Mouse (Mus musculus) forebrain, embryonic 14.5 days (tissue): ENCODE measurements around the gene Rin2. TPM values are rescaled to one million over a fixed set of nuclear protein-coding genes. Genes with fewer than 3 reads are reported as not detected.
A peak's percentile ranks its signal among the peaks of the same experiment; 100 is the strongest.

Experiments
- ATAC-seq: fragments of 200-750 bp; cut with Nextera tagmentation; 2 replicates; pipeline ENCODE4 v1.8.0; 2017; ENCODE audit warnings: mild to moderate bottlenecking, moderate library complexity
- DNase-seq: peaks from one replicate; pipeline ENCODE4 v3.0.0-alpha.2; 2015; ENCODE audit warnings: low spot score
- H3K27ac ChIP-seq: fragments of 300-500 bp; sonication (generic); 2 replicates; pipeline ENCODE4 v1.5.1; 2014; ENCODE audit warnings: low read depth, mild to moderate bottlenecking, control low read depth, low read length, moderate library complexity
- H3K27me3 ChIP-seq: fragments of 300-500 bp; sonication (generic); replicated peaks from 2 replicates; pipeline ENCODE4 v1.6.1; 2014; ENCODE audit warnings: low read length, control low read depth, mixed read lengths; ENCODE audit not compliant: control insufficient read depth, insufficient read depth
- H3K36me3 ChIP-seq: fragments of 300-500 bp; sonication (generic); 2 replicates; pipeline ENCODE4 v1.6.1; 2014; ENCODE audit warnings: low read length, control low read depth; ENCODE audit not compliant: control insufficient read depth, insufficient read depth
- H3K4me1 ChIP-seq: fragments of 300-500 bp; sonication (generic); 2 replicates; pipeline ENCODE4 v1.6.1; 2014; ENCODE audit warnings: antibody characterized with exemption, low read length, control low read depth; ENCODE audit not compliant: control insufficient read depth, insufficient read depth
- H3K4me2 ChIP-seq: fragments of 300-500 bp; sonication (generic); 2 replicates; pipeline ENCODE4 v1.6.1; 2014; ENCODE audit warnings: mild to moderate bottlenecking, control low read depth, low read length
- H3K4me3 ChIP-seq: fragments of 300-500 bp; sonication (generic); 2 replicates; pipeline ENCODE4 v1.5.1; 2014; ENCODE audit warnings: low read depth, low read length, control low read depth
- H3K9ac ChIP-seq: fragments of 300-500 bp; sonication (generic); 2 replicates; pipeline ENCODE4 v1.6.1; 2014; ENCODE audit warnings: mild to moderate bottlenecking, low read length, control low read depth, moderate library complexity
- H3K9me3 ChIP-seq: fragments of 300-500 bp; sonication (generic); replicated peaks from 2 replicates; pipeline ENCODE4 v1.6.1; 2016; ENCODE audit warnings: low read length, control low read depth, mixed read lengths; ENCODE audit not compliant: control insufficient read depth
- WGBS: fragments of 180-500 bp; shearing (Covaris S2); extraction: QIAGEN DNeasy Blood & Tissue Kit; methylation state at CpG from one replicate; pipeline ENCODE4 v1.1.7; 2014; 5-methylcytosine and 5-hydroxymethylcytosine counted together
- polyA plus RNA-seq: library from polyadenylated mRNA; unstranded; fragments of >200 nt; fragmentation: Nextera tagmentation; extraction: Ambion mirVana; gene quantifications from 2 replicates; pipeline ENCODE4 v1.2.1, GENCODE M21; 2014

Rin2 gene
- polyA plus RNA-seq, 1 experiment from 2014 or later = 9.0 TPM

GRCm38 (mm10) chr2:145785758-145786617 lies 111.0 kb downstream of the Rin2 start:
- no peaks in the 10 kb centered on the region for H3K27me3 ChIP-seq
- 2% methylated on average over 18 of the region's 18 CpGs for WGBS
- peaks cover 8% of the 10 kb centered on the region for H3K4me1 ChIP-seq
- ATAC-seq (peak; percentile 78), DNase-seq (peak; percentile 60)
- no peaks in the 10 kb centered on the region for H3K9me3 ChIP-seq
- peak overlapping the region; percentile 48 for H3K4me2 ChIP-seq
- H3K36me3 ChIP-seq = no peaks in the 10 kb centered on the region
- no peak overlapping the region for H3K27ac ChIP-seq
- H3K4me3 ChIP-seq = peak overlapping the region; percentile 10
- H3K9ac ChIP-seq = peak overlapping the region; percentile 35; the same call in 1 of the 2 replicates

GRCm38 (mm10) chr2:145786618-145786932 lies 111.6 kb downstream of the Rin2 start:
- H3K36me3 ChIP-seq = no peaks in the 10 kb centered on the region
- peaks cover 8% of the 10 kb centered on the region for H3K4me1 ChIP-seq
- no peaks in the 10 kb centered on the region for H3K27me3 ChIP-seq
- no peak overlapping the region for H3K27ac ChIP-seq
- no peak for DNase-seq
- peak overlapping the region; percentile 35; the same call in 1 of the 2 replicates for H3K9ac ChIP-seq
- H3K4me3 ChIP-seq = peak overlapping the region; percentile 10
- 10% methylated on average over 3 of the region's 3 CpGs for WGBS
- H3K9me3 ChIP-seq = no peaks in the 10 kb centered on the region
- ATAC-seq = no peak
- peak overlapping the region; percentile 48 for H3K4me2 ChIP-seq

GRCm38 (mm10) chr2:145787486-145787885 lies 112.5 kb downstream of the Rin2 start:
- no peak for ATAC-seq
- H3K27me3 ChIP-seq = no peaks in the 10 kb centered on the region
- DNase-seq = no peak
- no peak overlapping the region for H3K4me2 ChIP-seq
- H3K9ac ChIP-seq = no peak overlapping the region
- peaks cover 8% of the 10 kb centered on the region for H3K4me1 ChIP-seq
- H3K36me3 ChIP-seq = no peaks in the 10 kb centered on the region
- H3K4me3 ChIP-seq = no peak overlapping the region
- 80% methylated on average over 7 of the region's 7 CpGs for WGBS
- H3K27ac ChIP-seq = no peak overlapping the region
- H3K9me3 ChIP-seq = no peaks in the 10 kb centered on the region

GRCm38 (mm10) chr2:145788562-145789346 lies 113.7 kb downstream of the Rin2 start:
- no peak for ATAC-seq
- H3K36me3 ChIP-seq = no peaks in the 10 kb centered on the region
- no peaks in the 10 kb centered on the region for H3K9me3 ChIP-seq
- DNase-seq = no peak
- peaks cover 8% of the 10 kb centered on the region for H3K4me1 ChIP-seq
- H3K4me3 ChIP-seq = no peak overlapping the region
- H3K27ac ChIP-seq = no peak overlapping the region
- no peak overlapping the region for H3K4me2 ChIP-seq
- no peak overlapping the region for H3K9ac ChIP-seq
- WGBS = 89% methylated on average over 3 of the region's 3 CpGs
- no peaks in the 10 kb centered on the region for H3K27me3 ChIP-seq

GRCm38 (mm10) chr2:145793702-145794101 lies 118.7 kb downstream of the Rin2 start:
- ATAC-seq (no peak), DNase-seq (no peak)
- Histone ChIP-seq H3K9me3 (no peaks in the 10 kb centered on the region), H3K36me3 (no peaks in the 10 kb centered on the region), H3K27me3 (no peaks in the 10 kb centered on the region), H3K4me3 (no peak overlapping the region), H3K4me1 (no peaks in the 10 kb centered on the region), H3K27ac (no peak overlapping the region), H3K4me2 (no peak overlapping the region), H3K9ac (no peak overlapping the region)
- WGBS = 67% methylated on average over 1 of the region's 1 CpGs

GRCm38 (mm10) chr2:145794318-145794954 lies 119.4 kb downstream of the Rin2 start:
- 32% methylated on average over 5 of the region's 5 CpGs for WGBS
- Histone ChIP-seq H3K4me1 (no peaks in the 10 kb centered on the region), H3K4me3 (no peak overlapping the region), H3K9ac (no peak overlapping the region), H3K4me2 (no peak overlapping the region), H3K27me3 (no peaks in the 10 kb centered on the region), H3K27ac (no peak overlapping the region), H3K36me3 (no peaks in the 10 kb centered on the region), H3K9me3 (no peaks in the 10 kb centered on the region)
- ATAC-seq (no peak), DNase-seq (peak; percentile 73)

GRCm38 (mm10) chr2:145797851-145798250 lies 122.8 kb downstream of the Rin2 start:
- WGBS = 100% methylated on average over 1 of the region's 1 CpGs
- ATAC-seq (no peak), DNase-seq (no peak)
- Histone ChIP-seq H3K27me3 (no peaks in the 10 kb centered on the region), H3K4me2 (no peak overlapping the region), H3K4me3 (no peak overlapping the region), H3K27ac (no peak overlapping the region), H3K9me3 (no peaks in the 10 kb centered on the region), H3K36me3 (no peaks in the 10 kb centered on the region), H3K4me1 (no peaks in the 10 kb centered on the region), H3K9ac (no peak overlapping the region)

GRCm38 (mm10) chr2:145798954-145799353 lies 123.9 kb downstream of the Rin2 start:
- ATAC-seq (no peak), DNase-seq (no peak)
- H3K27ac ChIP-seq = no peak overlapping the region
- no peaks in the 10 kb centered on the region for H3K36me3 ChIP-seq
- WGBS = 82% methylated on average over 3 of the region's 3 CpGs
- no peak overlapping the region for H3K4me2 ChIP-seq
- H3K4me1 ChIP-seq = no peaks in the 10 kb centered on the region
- no peaks in the 10 kb centered on the region for H3K9me3 ChIP-seq
- no peak overlapping the region for H3K9ac ChIP-seq
- H3K4me3 ChIP-seq = no peak overlapping the region
- H3K27me3 ChIP-seq = no peaks in the 10 kb centered on the region
